Comparison of ENCODE assay signal across 29 mouse cellular contexts in the genomic region with DNA sequence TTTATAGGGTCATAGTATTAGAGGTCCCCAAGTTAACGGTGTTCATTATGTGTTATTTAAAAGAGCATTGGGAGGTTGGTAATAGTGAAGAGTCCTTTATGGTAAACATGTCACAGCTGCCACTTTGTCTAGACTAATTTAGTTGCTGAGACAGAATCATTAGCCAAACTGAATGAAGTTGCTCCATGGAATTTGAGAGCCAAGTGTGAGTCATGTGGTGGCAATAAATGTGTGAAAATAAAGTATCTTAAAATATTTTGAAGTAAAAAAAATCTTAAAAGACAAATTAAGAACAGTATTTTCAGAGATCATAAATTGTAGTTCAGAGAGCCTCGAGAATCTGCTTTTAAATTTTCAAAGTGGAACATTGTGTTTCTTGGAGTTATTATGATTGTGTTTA. TPM values are rescaled to one million over a fixed set of nuclear protein-coding genes. Genes with fewer than 3 reads are reported as not detected.
A peak's percentile ranks its signal among the peaks of the same experiment; 100 is the strongest.
DNase-seq lines count a peak whose midpoint lies in the region; ATAC-seq lines count a peak whose summit lies in the region.
"Had no signal": no experiment of that assay in that cellular context is flagged by ENCODE, and none has a peak within 500 bp of the region (broad histone marks: within the 10 kb centered on the region; RNA-seq: fewer than 3 reads in every experiment).

No protein-coding gene starts in this region.

- H3K27me3 ChIP-seq in forebrain, embryonic 10.5 days (ENCODE audit: poor library complexity, severe bottlenecking), result peaks cover 31% of the 10 kb centered on the region
- H3K27me3 ChIP-seq in forebrain, embryonic 16.5 days (replicated peaks; ENCODE audit: control insufficient read depth, insufficient read depth, low read length), result 0 out of 2 replicates have a peak, but pooled peaks cover 2% of the 10 kb centered on the region
- no peaks in the 10 kb centered on the region for H3K27me3 ChIP-seq in hindbrain, embryonic 15.5 days
- H3K27me3 ChIP-seq in hindbrain, embryonic 12.5 days, result peaks cover 7% of the 10 kb centered on the region; the same call in 1 of the 2 replicates
- H3K27me3 ChIP-seq in midbrain, embryonic 11.5 days (ENCODE audit: control insufficient read depth, insufficient read depth, low read length), result peaks cover 2% of the 10 kb centered on the region; the same call in 1 of the 2 replicates
- H3K27me3 ChIP-seq in midbrain, embryonic 16.5 days (ENCODE audit: control insufficient read depth, insufficient read depth, low read depth, low read length), result no peaks in the 10 kb centered on the region; the same call in 1 of the 2 replicates
- H3K27me3 ChIP-seq: Patski had no signal

- no peak for DNase-seq in forebrain, embryonic 10.5 days (ENCODE audit: extremely low spot score, low spot score)
- no peak for DNase-seq in midbrain, embryonic 11.5 days (ENCODE audit: low spot score, missing footprints)
- DNase-seq in Muller cell, postnatal 12 days (ENCODE audit: inconsistent ontology term), result peak; percentile 57
- no peak for DNase-seq in layer of hippocampus, adult 9-10 months (ENCODE audit: low spot score)
- DNase-seq: adrenal gland, postnatal 10 days; cerebellum, adult 11 months; cerebellum, adult 9-10 months; cerebellum, postnatal 36 days; heart, adult 2 months; heart, postnatal 4 days; kidney, adult 18-20 months; kidney, postnatal 10 days; right cerebral cortex, adult 18-20 months; spleen, adult 18-20 months; thymus, adult 18-20 months; thymus, postnatal 25 days had no signal

- peaks cover 37% of the 10 kb centered on the region for H3K4me1 ChIP-seq in forebrain, embryonic 10.5 days
- H3K4me1 ChIP-seq in forebrain, embryonic 16.5 days (replicated peaks; ENCODE audit: control insufficient read depth, insufficient read depth, low read length), result peaks cover 24% of the 10 kb centered on the region
- peaks cover 20% of the 10 kb centered on the region; the same call in 1 of the 2 replicates for H3K4me1 ChIP-seq in hindbrain, embryonic 15.5 days (replicated peaks)
- peaks cover 15% of the 10 kb centered on the region for H3K4me1 ChIP-seq in hindbrain, embryonic 12.5 days
- peaks cover 8% of the 10 kb centered on the region for H3K4me1 ChIP-seq in midbrain, embryonic 11.5 days (ENCODE audit: control insufficient read depth, insufficient read depth, low read length)
- H3K4me1 ChIP-seq in midbrain, embryonic 16.5 days (ENCODE audit: control insufficient read depth, insufficient read depth, low read length), result peaks cover 7% of the 10 kb centered on the region; the same call in 1 of the 2 replicates

- peak overlapping the region; percentile 24; the same call in 1 of the 2 replicates for H3K4me3 ChIP-seq in forebrain, embryonic 10.5 days
- H3K4me3 ChIP-seq in forebrain, embryonic 16.5 days (replicated peaks; ENCODE audit: low read length), result no peak overlapping the region
- 0 out of 2 replicates have a peak overlapping the region, but pooled peaks have one; percentile 2 for H3K4me3 ChIP-seq in hindbrain, embryonic 15.5 days
- no peak overlapping the region for H3K4me3 ChIP-seq in hindbrain, embryonic 12.5 days
- H3K4me3 ChIP-seq in midbrain, embryonic 11.5 days (ENCODE audit: low read depth, low read length), result no peak overlapping the region
- no peak overlapping the region for H3K4me3 ChIP-seq in midbrain, embryonic 16.5 days (ENCODE audit: low read depth, low read length)
- H3K4me3 ChIP-seq: embryonic facial prominence, embryonic 13.5 days; forebrain, embryonic 12.5 days; heart, adult 2 months; heart, embryonic 12.5 days; limb, embryonic 13.5 days; lung, embryonic 15.5 days had no signal

- H3K27ac ChIP-seq in forebrain, embryonic 10.5 days, result no peak overlapping the region
- no peak overlapping the region for H3K27ac ChIP-seq in forebrain, embryonic 16.5 days (ENCODE audit: low read length)
- H3K27ac ChIP-seq in hindbrain, embryonic 15.5 days (replicated peaks), result no peak overlapping the region
- no peak overlapping the region for H3K27ac ChIP-seq in hindbrain, embryonic 12.5 days
- no peak overlapping the region for H3K27ac ChIP-seq in midbrain, embryonic 11.5 days (ENCODE audit: low read depth, low read length)
- H3K27ac ChIP-seq in midbrain, embryonic 16.5 days (ENCODE audit: low read length), result no peak overlapping the region
- H3K27ac ChIP-seq: embryonic facial prominence, embryonic 13.5 days; forebrain, embryonic 12.5 days; heart, adult 2 months; limb, embryonic 13.5 days; lung, embryonic 15.5 days; stomach, postnatal 0 days had no signal

- no peak overlapping the region for H3K4me2 ChIP-seq in forebrain, embryonic 16.5 days (ENCODE audit: low read length)
- H3K4me2 ChIP-seq in hindbrain, embryonic 15.5 days, result 0 out of 2 replicates have a peak overlapping the region, but pooled peaks have one; percentile 13
- no peak overlapping the region for H3K4me2 ChIP-seq in hindbrain, embryonic 12.5 days (replicated peaks)
- peak overlapping the region; percentile 19; the same call in 1 of the 2 replicates for H3K4me2 ChIP-seq in midbrain, embryonic 11.5 days
- H3K4me2 ChIP-seq in midbrain, embryonic 16.5 days (ENCODE audit: low read length), result no peak overlapping the region
- H3K4me2 ChIP-seq: heart, embryonic 12.5 days; limb, embryonic 13.5 days; liver, embryonic 11.5 days; lung, embryonic 15.5 days had no signal

- 55% methylated on average over 2 of the region's 2 CpGs for WGBS in forebrain, embryonic 10.5 days
- WGBS in forebrain, embryonic 16.5 days, result 30% methylated on average over 2 of the region's 2 CpGs
- 58% methylated on average over 2 of the region's 2 CpGs for WGBS in hindbrain, embryonic 15.5 days
- WGBS in hindbrain, embryonic 12.5 days, result 73% methylated on average over 2 of the region's 2 CpGs
- WGBS in midbrain, embryonic 11.5 days, result 56% methylated on average over 2 of the region's 2 CpGs
- WGBS in midbrain, embryonic 16.5 days, result 57% methylated on average over 2 of the region's 2 CpGs

- no peak overlapping the region for H3K9ac ChIP-seq in forebrain, embryonic 16.5 days (replicated peaks; ENCODE audit: low read depth, low read length)
- H3K9ac ChIP-seq in hindbrain, embryonic 15.5 days, result no peak overlapping the region
- no peak overlapping the region for H3K9ac ChIP-seq in hindbrain, embryonic 12.5 days
- no peak overlapping the region for H3K9ac ChIP-seq in midbrain, embryonic 11.5 days (ENCODE audit: low read length)
- H3K9ac ChIP-seq in midbrain, embryonic 16.5 days (ENCODE audit: low read depth, low read length), result no peak overlapping the region
- H3K9ac ChIP-seq: embryonic facial prominence, embryonic 13.5 days; forebrain, embryonic 12.5 days; heart, embryonic 12.5 days; limb, embryonic 13.5 days; lung, embryonic 15.5 days had no signal

- H3K9me3 ChIP-seq in forebrain, embryonic 10.5 days, result no peaks in the 10 kb centered on the region
- H3K9me3 ChIP-seq in forebrain, embryonic 16.5 days (ENCODE audit: control insufficient read depth, low read length), result no peaks in the 10 kb centered on the region
- no peaks in the 10 kb centered on the region for H3K9me3 ChIP-seq in hindbrain, embryonic 15.5 days
- no peaks in the 10 kb centered on the region for H3K9me3 ChIP-seq in hindbrain, embryonic 12.5 days (replicated peaks)
- no peaks in the 10 kb centered on the region for H3K9me3 ChIP-seq in midbrain, embryonic 11.5 days (ENCODE audit: control insufficient read depth, low read length)
- no peaks in the 10 kb centered on the region for H3K9me3 ChIP-seq in midbrain, embryonic 16.5 days (replicated peaks; ENCODE audit: control insufficient read depth, low read length, poor library complexity, severe bottlenecking)
- H3K9me3 ChIP-seq: embryonic facial prominence, embryonic 13.5 days; forebrain, embryonic 12.5 days; heart, embryonic 12.5 days; limb, embryonic 13.5 days; lung, embryonic 15.5 days had no signal

- ATAC-seq in forebrain, embryonic 16.5 days, result no peak
- no peak for ATAC-seq in hindbrain, embryonic 15.5 days (ENCODE audit: low FRiP score, low read depth)
- no peak for ATAC-seq in hindbrain, embryonic 12.5 days (ENCODE audit: low FRiP score)
- ATAC-seq in midbrain, embryonic 11.5 days (ENCODE audit: low FRiP score), result no peak
- no peak for ATAC-seq in midbrain, embryonic 16.5 days
- ATAC-seq: Patski had no signal

- peaks cover 35% of the 10 kb centered on the region for H3K36me3 ChIP-seq in forebrain, embryonic 10.5 days (replicated peaks)
- H3K36me3 ChIP-seq in forebrain, embryonic 16.5 days (ENCODE audit: control insufficient read depth, insufficient read depth), result no peaks in the 10 kb centered on the region
- H3K36me3 ChIP-seq in hindbrain, embryonic 15.5 days, result no peaks in the 10 kb centered on the region
- no peaks in the 10 kb centered on the region; the same call in 1 of the 2 replicates for H3K36me3 ChIP-seq in hindbrain, embryonic 12.5 days
- no peaks in the 10 kb centered on the region for H3K36me3 ChIP-seq in midbrain, embryonic 11.5 days (ENCODE audit: control insufficient read depth, insufficient read depth, low read length)
- no peaks in the 10 kb centered on the region for H3K36me3 ChIP-seq in midbrain, embryonic 16.5 days (ENCODE audit: control insufficient read depth, insufficient read depth, low read length)
- H3K36me3 ChIP-seq: G1E; heart, embryonic 12.5 days had no signal

RNA-seq across cellular contexts. Expression of a gene that starts 4.0 kb away (rescaled TPM):
- 24.9 and 25.8 TPM in 2 replicates for polyA plus RNA-seq in forebrain, embryonic 10.5 days (2016; fragmentation: Nextera tagmentation; extraction: Ambion mirVana)
- polyA plus RNA-seq in forebrain, embryonic 16.5 days (2015; fragmentation: Nextera tagmentation; extraction: Ambion mirVana), result 7.0 and 8.3 TPM in 2 replicates
- polyA plus RNA-seq in hindbrain, embryonic 15.5 days (2015; fragmentation: Nextera tagmentation; extraction: Ambion mirVana), result 19.7 and 23.2 TPM in 2 replicates
- polyA plus RNA-seq in hindbrain, embryonic 12.5 days (2016; fragmentation: Nextera tagmentation; extraction: Ambion mirVana), result 37.1 and 46.4 TPM in 2 replicates
- polyA plus RNA-seq in midbrain, embryonic 11.5 days (2014; fragmentation: Nextera tagmentation; extraction: Ambion mirVana), result 38.1 and 46.6 TPM in 2 replicates
- polyA plus RNA-seq in midbrain, embryonic 16.5 days (2015; fragmentation: Nextera tagmentation; extraction: Ambion mirVana), result 12.0 and 13.4 TPM in 2 replicates
- polyA plus RNA-seq: G1E had no signal

Comparison
In these comparisons a context has a peak if more than half of its experiments do, and no peak if none do; other contexts are left out.
1. H3K4me3 ChIP-seq: peak in forebrain, embryonic 10.5 days (single experiment) and hindbrain, embryonic 15.5 days (single experiment); none in forebrain, embryonic 16.5 days (single experiment), hindbrain, embryonic 12.5 days (single experiment), midbrain, embryonic 11.5 days (single experiment) and midbrain, embryonic 16.5 days (single experiment).
2. H3K4me2 ChIP-seq: peak in hindbrain, embryonic 15.5 days (single experiment) and midbrain, embryonic 11.5 days (single experiment); none in forebrain, embryonic 16.5 days (single experiment), hindbrain, embryonic 12.5 days (single experiment) and midbrain, embryonic 16.5 days (single experiment).